Mouse (Mus musculus) ovary, adult 2 months (tissue): ENCODE data around the gene Skint4. TPM values are rescaled to one million over a fixed set of nuclear protein-coding genes. Genes with fewer than 3 reads are reported as not detected.

Source experiments
- polyA plus RNA-seq: library from polyadenylated mRNA; depleted of rRNA; stranded (reverse); fragments of >200 nt; gene quantifications from 2 replicates; pipeline ENCODE4 v1.2.3, GENCODE M21; 2012; rRNA removed

Skint4 gene
- not detected in 2 replicates for polyA plus RNA-seq

GRCm38 (mm10) chr4:112071716-112072115 is at the start of gene Skint4:
TSS of gene Skint4 (plus strand) at chr4:112072016.

Other genes starting within 250 kb of the Skint4 start
- 2.3 and 2.7 TPM in 2 replicates for gene Slc5a9, start 169.1 kb upstream of the Skint4 start, polyA plus RNA-seq
- gene Skint8, start 152.6 kb upstream of the Skint4 start, polyA plus RNA-seq: not detected in 2 replicates
- gene Skint7, start 99.1 kb upstream of the Skint4 start, polyA plus RNA-seq: not detected in 2 replicates
- not detected in 2 replicates for gene Skint1, start 65.7 kb upstream of the Skint4 start, polyA plus RNA-seq
- gene Skint3, start 160.2 kb downstream of the Skint4 start, polyA plus RNA-seq: not detected in 2 replicates